Mouse (Mus musculus) B cell, adult 67 days (primary cell): Measurements from ENCODE around the gene Hoxb3. TPM values are rescaled to one million over a fixed set of nuclear protein-coding genes. Genes with fewer than 3 reads are reported as not detected.

Source experiments
- total RNA-seq, 2 experiments: library from RNA; stranded (reverse); gene quantifications; 4 replicates each; pipeline ENCODE4 v1.2.4; 2023

Hoxb3 gene
- under 1 TPM; 0.38 to 0.98 TPM for total RNA-seq

GRCm38 (mm10) chr11:96323154-96323553 is at the start of gene Hoxb3:
Gene Hoxb3, plus strand, starts transcription at chr11:96323326.

GRCm38 (mm10) chr11:96281855-96282570 is 41.1 kb upstream of the Hoxb3 start, which contains the start of gene Hoxb8:
Gene Hoxb8, plus strand, starts transcription at chr11:96281905.

GRCm38 (mm10) chr11:96285771-96286738 is 37.1 kb upstream of the Hoxb3 start, which contains the start of gene Hoxb7:
Gene Hoxb7, plus strand, starts transcription at chr11:96286623.

GRCm38 (mm10) chr11:96291681-96292564 is 31.2 kb upstream of the Hoxb3 start, which contains the start of gene Hoxb6:
Gene Hoxb6, plus strand, starts transcription at chr11:96292476.

GRCm38 (mm10) chr11:96303151-96304099 is 19.7 kb upstream of the Hoxb3 start, which contains the start of gene Hoxb5:
Gene Hoxb5, plus strand, starts transcription at chr11:96303336.

GRCm38 (mm10) chr11:96317608-96318367 is 5.3 kb upstream of the Hoxb3 start, which contains the start of gene Hoxb4:
Gene Hoxb4, plus strand, starts transcription at chr11:96318267.

GRCm38 (mm10) chr11:96350341-96350624 is 27.2 kb downstream of the Hoxb3 start, which contains the start of gene Hoxb2:
Gene Hoxb2, plus strand, starts transcription at chr11:96350525.

GRCm38 (mm10) chr11:96365441-96366091 is 42.4 kb downstream of the Hoxb3 start, which contains the start of gene Hoxb1:
Gene Hoxb1, plus strand, starts transcription at chr11:96365752.

Other genes starting within 250 kb of the Hoxb3 start
- 10 to 100 TPM; 92.9 to 94.3 TPM for gene Atp5g1, start 247.7 kb upstream of the Hoxb3 start, total RNA-seq
- gene Calcoco2, start 211.4 kb upstream of the Hoxb3 start, total RNA-seq = not detected
- not detected for gene Ttll6, start 189.5 kb upstream of the Hoxb3 start, total RNA-seq
- gene Hoxb13, start 129.0 kb upstream of the Hoxb3 start, total RNA-seq = not detected
- not detected for gene Hoxb9, start 51.9 kb upstream of the Hoxb3 start, total RNA-seq
- not detected for gene Hoxb8, start 41.4 kb upstream of the Hoxb3 start, total RNA-seq
- gene Hoxb7, start 36.7 kb upstream of the Hoxb3 start, total RNA-seq = not detected
- gene Hoxb6, start 30.9 kb upstream of the Hoxb3 start, total RNA-seq = not detected
- not detected for gene Hoxb5, start 20.0 kb upstream of the Hoxb3 start, total RNA-seq
- 1 to 10 TPM; 2.6 to 3.6 TPM for gene Hoxb4, start 5.1 kb upstream of the Hoxb3 start, total RNA-seq
- gene Hoxb2, start 27.2 kb downstream of the Hoxb3 start, total RNA-seq = not detected
- gene Hoxb1, start 42.4 kb downstream of the Hoxb3 start, total RNA-seq = not detected
- gene Skap1, start 141.3 kb downstream of the Hoxb3 start, total RNA-seq = 1 to 10 TPM; 3.5 to 4.5 TPM